In the genomic region with DNA sequence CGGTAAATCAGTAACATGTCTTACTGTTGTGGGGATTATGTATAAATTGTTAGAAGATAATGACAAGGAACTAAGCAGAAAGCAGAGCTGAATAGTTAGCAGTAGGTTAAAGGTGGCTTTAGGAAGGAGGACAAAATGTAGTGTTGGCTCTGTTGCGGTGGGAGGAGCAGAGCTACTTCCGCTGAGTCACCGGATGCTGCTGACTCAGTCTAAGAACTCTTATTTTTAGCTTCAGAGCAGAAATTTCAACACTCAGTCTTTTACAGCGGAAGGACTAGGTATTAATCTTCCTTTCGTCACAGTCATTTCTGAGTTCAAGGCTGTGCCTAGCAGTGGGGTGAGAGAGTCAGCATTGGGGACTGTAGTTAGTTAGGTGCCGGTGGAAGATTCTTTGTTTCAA, we compare ENCODE assay signal across 8 mouse cellular contexts.
A peak's percentile ranks its signal among the peaks of the same experiment; 100 is the strongest.
DNase-seq lines count a peak whose midpoint lies in the region; ATAC-seq lines count a peak whose summit lies in the region.

No protein-coding gene starts in this region.

- H3K27ac ChIP-seq in heart, embryonic 10.5 days: no peak overlapping the region

- H3K27me3 ChIP-seq in heart, embryonic 10.5 days (ENCODE audit: insufficient read depth, poor library complexity, severe bottlenecking): no peaks in the 10 kb centered on the region

- WGBS in heart, embryonic 10.5 days: 75% methylated on average over 7 of the region's 7 CpGs

- no peak for ATAC-seq in frontal cortex, adult (ENCODE audit: low TSS enrichment)

- no peaks in the 10 kb centered on the region for H3K36me3 ChIP-seq in heart, embryonic 10.5 days

- H3K4me3 ChIP-seq in heart, embryonic 10.5 days: no peak overlapping the region

- H3K9me3 ChIP-seq in heart, embryonic 10.5 days: no peaks in the 10 kb centered on the region

- no peaks in the 10 kb centered on the region; the same call in 1 of the 2 replicates for H3K4me1 ChIP-seq in heart, embryonic 10.5 days

- DNase-seq in heart, adult 11 months: peak; percentile 89
- DNase-seq in heart, embryonic 10.5 days (ENCODE audit: low spot score): no peak
- DNase-seq in adrenal gland, postnatal 36 days: peak; percentile 37 to 46
- DNase-seq in kidney, postnatal 14 days: peak; percentile 5
- DNase-seq in spleen, postnatal 14 days (ENCODE audit: low spot score in 2 of 2): peak; percentile 21 to 47
- DNase-seq in cerebellum, adult 18-20 months: no peak
- no peak for DNase-seq in right cerebral cortex, postnatal 10 days (ENCODE audit: low spot score in 2 of 2)

Comparison
In these comparisons a context has a peak if more than half of its experiments do, and no peak if none do; other contexts are left out.
1. DNase-seq: peak in heart, adult 11 months (single experiment), adrenal gland, postnatal 36 days (2 of 2), kidney, postnatal 14 days (single experiment) and spleen, postnatal 14 days (2 of 2); none in heart, embryonic 10.5 days (single experiment), cerebellum, adult 18-20 months (0 of 2) and right cerebral cortex, postnatal 10 days (0 of 2).